Mouse (Mus musculus): ENCODE data around the gene Tnfaip8l2.

- TF ChIP-seq GATA1 (IDR thresholded peaks at IDR 0.05; ENCODE audit: borderline replicate concordance, low read length) = no peak
- TF ChIP-seq FLI1 (IDR thresholded peaks at IDR 0.05; ENCODE audit: low read length) = no peak
Measured at GRCm38 (mm10) chr3:95161618-95162344, 19.6 kb upstream of the Tnfaip8l2 start.

Data from megakaryocyte, embryonic 14.5 days (primary cell).